Mouse (Mus musculus): ENCODE data around the gene Cyp17a1. TPM values are rescaled to one million over a fixed set of nuclear protein-coding genes. Genes with fewer than 3 reads are reported as not detected.

Cyp17a1 gene
- polyA plus RNA-seq, 3 experiments from 2014 or later = 0.52 TPM; not detected in 2

GRCm38 (mm10) chr19:46641420-46642085, 31.4 kb downstream of the Cyp17a1 start:
- ATAC-seq = no peak

GRCm38 (mm10) chr19:46640780-46641179, 32.2 kb downstream of the Cyp17a1 start:
- no peak for ATAC-seq

- ATAC-seq = no peak
Measured at GRCm38 (mm10) chr19:46639496-46639895, 33.5 kb downstream of the Cyp17a1 start.

GRCm38 (mm10) chr19:46639053-46639452, 33.9 kb downstream of the Cyp17a1 start:
- no peak for ATAC-seq

- ATAC-seq = no peak
Measured at GRCm38 (mm10) chr19:46637598-46637997, 35.4 kb downstream of the Cyp17a1 start.

- ATAC-seq = no peak
Measured at GRCm38 (mm10) chr19:46635766-46636165, 37.2 kb downstream of the Cyp17a1 start.

- no peak for ATAC-seq
Measured at GRCm38 (mm10) chr19:46631637-46632036, 41.3 kb downstream of the Cyp17a1 start.

- no peak for ATAC-seq
Measured at GRCm38 (mm10) chr19:46629807-46630206, 43.2 kb downstream of the Cyp17a1 start.

- no peak for ATAC-seq
Measured at GRCm38 (mm10) chr19:46628403-46628802, 44.6 kb downstream of the Cyp17a1 start.

GRCm38 (mm10) chr19:46625519-46625918, 47.5 kb downstream of the Cyp17a1 start:
- ATAC-seq = no peak

- no peak for ATAC-seq
Measured at GRCm38 (mm10) chr19:46625015-46625414, 48.0 kb downstream of the Cyp17a1 start.

GRCm38 (mm10) chr19:46623790-46624772, 48.9 kb downstream of the Cyp17a1 start:
- no peak for ATAC-seq

- no peak for ATAC-seq
Measured at GRCm38 (mm10) chr19:46623194-46623667, 49.7 kb downstream of the Cyp17a1 start.

- no peak for ATAC-seq
Measured at GRCm38 (mm10) chr19:46622659-46623193, 50.2 kb downstream of the Cyp17a1 start.

GRCm38 (mm10) chr19:46621236-46622183, 51.5 kb downstream of the Cyp17a1 start:
- ATAC-seq = no peak

GRCm38 (mm10) chr19:46620016-46620808, 52.8 kb downstream of the Cyp17a1 start:
- ATAC-seq = peak; percentile 87

GRCm38 (mm10) chr19:46619518-46619917, 53.5 kb downstream of the Cyp17a1 start:
- ATAC-seq = no peak

GRCm38 (mm10) chr19:46619001-46619400, 54.0 kb downstream of the Cyp17a1 start:
- ATAC-seq = no peak

- ATAC-seq = no peak
Measured at GRCm38 (mm10) chr19:46618322-46618721, 54.6 kb downstream of the Cyp17a1 start.

GRCm38 (mm10) chr19:46617361-46617760, 55.6 kb downstream of the Cyp17a1 start:
- ATAC-seq = peak; percentile 38
